In the genomic region with DNA sequence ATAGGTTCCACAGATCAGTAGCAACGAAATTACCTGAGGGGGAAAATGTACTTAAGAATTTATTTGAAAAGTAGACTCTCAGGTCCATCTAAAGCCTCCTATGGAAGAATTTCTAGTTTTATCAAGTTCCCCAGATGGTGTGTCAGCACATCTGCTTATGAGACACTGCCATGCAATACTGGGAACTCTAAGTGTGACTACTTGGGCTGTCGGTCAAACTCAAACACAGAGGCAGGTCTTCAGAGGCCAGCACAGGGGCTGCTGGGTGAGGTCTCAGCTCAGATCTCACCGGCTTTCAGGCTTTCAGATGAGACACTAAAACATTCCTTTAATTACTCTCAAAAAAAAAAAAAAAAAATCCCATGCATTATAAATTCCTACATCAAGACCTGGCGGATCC, we compare ENCODE assay signal across 10 mouse cellular contexts.
A peak's percentile ranks its signal among the peaks of the same experiment; 100 is the strongest.
DNase-seq lines count a peak whose midpoint lies in the region; ATAC-seq and TF ChIP-seq lines count a peak whose summit lies in the region.
"Had no signal": no experiment of that assay in that cellular context is flagged by ENCODE, and none has a peak within 500 bp of the region (broad histone marks: within the 10 kb centered on the region; RNA-seq: fewer than 3 reads in every experiment).

No protein-coding gene starts in this region.

- H3K79me2 ChIP-seq in macrophage (ENCODE audit: inconsistent target) = no peaks in the 10 kb centered on the region

- 61% methylated on average over 4 of the region's 4 CpGs for WGBS in kidney, embryonic 14.5 days
- 89% methylated on average over 4 of the region's 4 CpGs for WGBS in hindbrain, embryonic 14.5 days
- 90% methylated on average over 4 of the region's 4 CpGs for WGBS in macrophage (ENCODE audit: missing documents)

- no peak overlapping the region for H3K4me3 ChIP-seq in kidney, embryonic 14.5 days (ENCODE audit: low read length)
- H3K4me3 ChIP-seq in ES-E14 (ENCODE audit: insufficient read depth in 1 of 2, low read depth in 1 of 2, low read length in 2 of 2, poor library complexity in 1 of 2, severe bottlenecking in 1 of 2) (peak overlapping the region in 1 of 2 experiments; percentile 27; a peak in 2 of 4 replicates), macrophage (ENCODE audit: inconsistent target) (no peak overlapping the region)
- no peak overlapping the region for H3K4me3 ChIP-seq in hindbrain, embryonic 14.5 days (replicated peaks; ENCODE audit: low read length)

- H3K4me1 ChIP-seq in kidney, embryonic 14.5 days (ENCODE audit: control insufficient read depth, insufficient read depth, low read length) = peaks cover 9% of the 10 kb centered on the region; the same call in 1 of the 2 replicates
- H3K4me1 ChIP-seq in ES-E14 (ENCODE audit: control insufficient read depth in 2 of 2, insufficient read depth in 2 of 2, low read length in 2 of 2, poor library complexity in 1 of 2) = peaks cover 6 to 12% of the 10 kb centered on the region in 2 experiments; a peak in 3 of 4 replicates
- no peaks in the 10 kb centered on the region for H3K4me1 ChIP-seq in hindbrain, embryonic 14.5 days (replicated peaks; ENCODE audit: control insufficient read depth, insufficient read depth, low read length)

- no peaks in the 10 kb centered on the region for H3K36me3 ChIP-seq in kidney, embryonic 14.5 days (ENCODE audit: control insufficient read depth, insufficient read depth, low read length)
- H3K36me3 ChIP-seq in ES-E14 (ENCODE audit: control insufficient read depth, insufficient read depth, low read length, poor library complexity, severe bottlenecking) (no peaks in the 10 kb centered on the region), macrophage (ENCODE audit: inconsistent target) (no peaks in the 10 kb centered on the region)
- no peaks in the 10 kb centered on the region for H3K36me3 ChIP-seq in hindbrain, embryonic 14.5 days (replicated peaks; ENCODE audit: control insufficient read depth, insufficient read depth)
- H3K36me3 ChIP-seq: liver, embryonic 15.5 days had no signal

- peaks cover 3% of the 10 kb centered on the region; the same call in 1 of the 2 replicates for H3K9me3 ChIP-seq in kidney, embryonic 14.5 days (ENCODE audit: control insufficient read depth, low read length)
- H3K9me3 ChIP-seq in ES-E14 (ENCODE audit: control insufficient read depth, insufficient read depth, low read depth, low read length) = no peaks in the 10 kb centered on the region
- H3K9me3 ChIP-seq in hindbrain, embryonic 14.5 days (ENCODE audit: control insufficient read depth, low read length) = no peaks in the 10 kb centered on the region
- H3K9me3 ChIP-seq: liver, embryonic 15.5 days had no signal

- H3K27ac ChIP-seq in kidney, embryonic 14.5 days (ENCODE audit: low read depth, low read length) = no peak overlapping the region
- peak overlapping the region; percentile 96; the same call in 1 of the 2 replicates for H3K27ac ChIP-seq in ES-E14 (ENCODE audit: insufficient read depth, low read depth, low read length, poor library complexity, severe bottlenecking)
- H3K27ac ChIP-seq in hindbrain, embryonic 14.5 days = no peak overlapping the region
- peak overlapping the region; percentile 43; the same call in 1 of the 2 replicates for H3K27ac ChIP-seq in macrophage
- H3K27ac ChIP-seq: liver, embryonic 15.5 days had no signal

- no peak overlapping the region for H3K9ac ChIP-seq in kidney, embryonic 14.5 days (ENCODE audit: low read depth, low read length)
- no peak overlapping the region; the same call in 1 of the 2 replicates for H3K9ac ChIP-seq in ES-E14 (ENCODE audit: insufficient read depth, low read depth, low read length, poor library complexity, severe bottlenecking)
- H3K9ac ChIP-seq in hindbrain, embryonic 14.5 days = peak overlapping the region; percentile 26; the same call in 1 of the 2 replicates
- H3K9ac ChIP-seq: liver, embryonic 15.5 days had no signal

- in situ Hi-C loops in ES-E14 (cut with MboI; ENCODE audit: low sequenced_read_pairs in 2 of 2, unreplicated experiment in 2 of 2) = loop anchor here in 1 of 2 experiments (25.0 kb wide), 1 partner anchor 119 kb away; no protein-coding TSS in a partner anchor

- peak overlapping the region; percentile 36 for H3K4me2 ChIP-seq in kidney, embryonic 14.5 days (replicated peaks; ENCODE audit: low read depth, low read length)
- H3K4me2 ChIP-seq in hindbrain, embryonic 14.5 days (replicated peaks) = peak overlapping the region; percentile 40

- no peak for ATAC-seq in kidney, embryonic 14.5 days (ENCODE audit: low FRiP score, low TSS enrichment)
- ATAC-seq in hindbrain, embryonic 14.5 days (ENCODE audit: low FRiP score) = no peak
- no peak for ATAC-seq in monocyte, adult 5-6 weeks (replicated peaks; ENCODE audit: insufficient number of reproducible peaks, low FRiP score, low TSS enrichment, poor library complexity, severe bottlenecking)

- H3K27me3 ChIP-seq in kidney, embryonic 14.5 days (ENCODE audit: control insufficient read depth, insufficient read depth, low read length) = peaks cover 20% of the 10 kb centered on the region; the same call in 1 of the 2 replicates
- peaks cover 39% of the 10 kb centered on the region for H3K27me3 ChIP-seq in hindbrain, embryonic 14.5 days (ENCODE audit: control insufficient read depth, insufficient read depth, low read length)

- DNase-seq in kidney, postnatal 25 days = no peak
- no peak for DNase-seq in ES-E14 (ENCODE audit: low read depth, low spot score)
- DNase-seq in hindbrain, embryonic 14.5 days (ENCODE audit: low spot score) = no peak
- no peak for DNase-seq in retina, embryonic 14.5 days (ENCODE audit: low spot score)
- DNase-seq in frontal cortex, adult 2 months (ENCODE audit: extremely low spot score in 1 of 2, low spot score in 1 of 2) = no peak
- DNase-seq: right cerebral cortex, adult 18-20 months had no signal

TF ChIP-seq in ES-E14, 5 proteins besides CTCF, POLR2A, EP300 and RAD21:
- no peak for TF ChIP-seq MAFK (IDR thresholded peaks at IDR 0.05; ENCODE audit: insufficient read depth, low read depth, low read length)
- TF ChIP-seq ZNF384 (IDR thresholded peaks at IDR 0.05; ENCODE audit: low read depth, low read length) = 0 out of 2 replicates have a peak, but pooled peaks have one; percentile 6

Comparison
In these comparisons a context has a peak if more than half of its experiments do, and no peak if none do; other contexts are left out.
1. H3K27ac ChIP-seq: peak in ES-E14 (single experiment) and macrophage (single experiment); none in kidney, embryonic 14.5 days (single experiment) and hindbrain, embryonic 14.5 days (single experiment).